Mouse (Mus musculus) embryonic facial prominence, embryonic 13.5 days (tissue): Measurements from ENCODE around the gene Pmvk. TPM values are rescaled to one million over a fixed set of nuclear protein-coding genes. Genes with fewer than 3 reads are reported as not detected.

Experiments
- ATAC-seq: fragments of 200-750 bp; cut with Nextera tagmentation; 2 replicates; pipeline ENCODE4 v1.8.0; 2017; ENCODE audit warnings: low read depth; ENCODE audit not compliant: insufficient number of reproducible peaks, insufficient read depth, low FRiP score, low TSS enrichment
- H3K27ac ChIP-seq: fragments of 300-500 bp; sonication (generic); 2 replicates; pipeline ENCODE4 v1.5.1; 2015; ENCODE audit warnings: moderate library complexity, mild to moderate bottlenecking, inconsistent platforms
- H3K27me3 ChIP-seq: fragments of 300-500 bp; sonication (generic); 2 replicates; pipeline ENCODE4 v1.6.1; 2015; ENCODE audit warnings: mild to moderate bottlenecking, inconsistent platforms
- H3K36me3 ChIP-seq: fragments of 300-500 bp; sonication (generic); 2 replicates; pipeline ENCODE4 v1.6.1; 2015; ENCODE audit warnings: mild to moderate bottlenecking, inconsistent platforms
- H3K4me1 ChIP-seq: fragments of 300-500 bp; sonication (generic); 2 replicates; pipeline ENCODE4 v1.6.1; 2015; ENCODE audit warnings: inconsistent platforms
- H3K4me2 ChIP-seq: fragments of 300-500 bp; sonication (generic); 2 replicates; pipeline ENCODE4 v1.6.1; 2015; ENCODE audit warnings: moderate library complexity, mild to moderate bottlenecking, inconsistent platforms
- H3K4me3 ChIP-seq: fragments of 300-500 bp; sonication (generic); 2 replicates; pipeline ENCODE4 v1.5.1; 2015; ENCODE audit warnings: mild to moderate bottlenecking, inconsistent platforms
- H3K9ac ChIP-seq: fragments of 300-500 bp; sonication (generic); 2 replicates; pipeline ENCODE4 v1.6.1; 2015; ENCODE audit warnings: mild to moderate bottlenecking, inconsistent platforms
- H3K9me3 ChIP-seq: fragments of 300-500 bp; sonication (generic); 2 replicates; pipeline ENCODE4 v1.6.1; 2016; ENCODE audit warnings: inconsistent platforms
- WGBS: fragments of 180-500 bp; shearing (Covaris S2); methylation state at CpG from one replicate; pipeline ENCODE4 v1.1.7; 2015; ENCODE audit warnings: mixed read lengths; 5-methylcytosine and 5-hydroxymethylcytosine counted together
- polyA plus RNA-seq: library from polyadenylated mRNA; unstranded; fragments of >200 nt; fragmentation: Nextera tagmentation; extraction: Ambion mirVana; gene quantifications from 2 replicates; pipeline ENCODE4 v1.2.1, GENCODE M21; 2015

The Pmvk gene
- polyA plus RNA-seq, 1 experiment from 2014 or later: 57.5 TPM

- no peaks in the 10 kb centered on the region for H3K27me3 ChIP-seq
- H3K4me2 ChIP-seq: peak within 1 kb of the TSS; percentile 76
- H3K9me3 ChIP-seq: no peaks in the 10 kb centered on the region
- peak within 1 kb of the TSS; percentile 98 for H3K9ac ChIP-seq
- peak within 1 kb of the TSS; percentile 99 for H3K4me3 ChIP-seq
- 2% methylated on average over 68 of the region's 68 CpGs for WGBS
- H3K27ac ChIP-seq: peak within 1 kb of the TSS; percentile 95
- H3K4me1 ChIP-seq: peaks cover 23% of the 10 kb centered on the region
- peaks cover 62% of the 10 kb centered on the region for H3K36me3 ChIP-seq
- peak; percentile 95 for ATAC-seq
These were observed 23.9 kb upstream of the Pmvk start, which contains the start of gene Pygo2 for GRCm38 (mm10) chr3:89430171-89431159. TSS of gene Pygo2 (plus strand) at chr3:89430214.

- Histone ChIP-seq H3K27ac (no peak overlapping the region), H3K9me3 (no peaks in the 10 kb centered on the region), H3K4me1 (peaks cover 36% of the 10 kb centered on the region), H3K4me2 (no peak overlapping the region), H3K27me3 (no peaks in the 10 kb centered on the region), H3K9ac (no peak overlapping the region), H3K36me3 (peaks cover 43% of the 10 kb centered on the region), H3K4me3 (no peak overlapping the region)
- no peak for ATAC-seq
- 95% methylated on average over 8 of the region's 8 CpGs for WGBS
These were observed 21.7 kb upstream of the Pmvk start for GRCm38 (mm10) chr3:89432606-89433005.

GRCm38 (mm10) chr3:89434532-89434931 is 19.8 kb upstream of the Pmvk start:
- Histone ChIP-seq H3K9ac (no peak overlapping the region), H3K27me3 (no peaks in the 10 kb centered on the region), H3K4me3 (no peak overlapping the region), H3K4me1 (peaks cover 36% of the 10 kb centered on the region), H3K27ac (0 out of 2 replicates have a peak overlapping the region, but pooled peaks have one; percentile 51), H3K36me3 (peaks cover 34% of the 10 kb centered on the region), H3K4me2 (no peak overlapping the region), H3K9me3 (no peaks in the 10 kb centered on the region)
- WGBS: 84% methylated on average over 11 of the region's 11 CpGs
- ATAC-seq: no peak

- Histone ChIP-seq H3K4me2 (no peak overlapping the region), H3K36me3 (peaks cover 36% of the 10 kb centered on the region), H3K9me3 (no peaks in the 10 kb centered on the region), H3K4me1 (peaks cover 36% of the 10 kb centered on the region), H3K27me3 (no peaks in the 10 kb centered on the region), H3K4me3 (no peak overlapping the region), H3K27ac (peak overlapping the region; percentile 51; the same call in 1 of the 2 replicates), H3K9ac (no peak overlapping the region)
- ATAC-seq: no peak
- WGBS: 50% methylated on average over 7 of the region's 7 CpGs
These were observed 19.3 kb upstream of the Pmvk start for GRCm38 (mm10) chr3:89435041-89435440.

GRCm38 (mm10) chr3:89436176-89437113 is 17.9 kb upstream of the Pmvk start, which contains the start of gene Pbxip1:
TSS of gene Pbxip1 (plus strand) at chr3:89436706.
- Histone ChIP-seq H3K9me3 (no peaks in the 10 kb centered on the region), H3K9ac (peak within 1 kb of the TSS; percentile 75), H3K27ac (peak within 1 kb of the TSS; percentile 72), H3K4me3 (peak within 1 kb of the TSS; percentile 50), H3K4me1 (peaks cover 29% of the 10 kb centered on the region), H3K36me3 (peaks cover 38% of the 10 kb centered on the region), H3K4me2 (peak within 1 kb of the TSS; percentile 64), H3K27me3 (no peaks in the 10 kb centered on the region)
- ATAC-seq: peak; percentile 80
- 5% methylated on average over 16 of the region's 16 CpGs for WGBS

GRCm38 (mm10) chr3:89437269-89437668 is 17.1 kb upstream of the Pmvk start:
- Histone ChIP-seq H3K9me3 (no peaks in the 10 kb centered on the region), H3K9ac (peak overlapping the region; percentile 75), H3K4me3 (peak overlapping the region; percentile 50), H3K27me3 (no peaks in the 10 kb centered on the region), H3K4me1 (peaks cover 23% of the 10 kb centered on the region), H3K36me3 (peaks cover 34% of the 10 kb centered on the region), H3K27ac (peak overlapping the region; percentile 72), H3K4me2 (peak overlapping the region; percentile 64)
- no peak for ATAC-seq
- WGBS: 34% methylated on average over 5 of the region's 5 CpGs

GRCm38 (mm10) chr3:89440691-89441090 is 13.7 kb upstream of the Pmvk start:
- Histone ChIP-seq H3K27ac (no peak overlapping the region), H3K9ac (0 out of 2 replicates have a peak overlapping the region, but pooled peaks have one; percentile 16), H3K36me3 (peaks cover 16% of the 10 kb centered on the region; the same call in 1 of the 2 replicates), H3K4me3 (no peak overlapping the region), H3K9me3 (no peaks in the 10 kb centered on the region), H3K4me2 (no peak overlapping the region), H3K4me1 (peaks cover 12% of the 10 kb centered on the region), H3K27me3 (no peaks in the 10 kb centered on the region)
- ATAC-seq: no peak
- 90% methylated on average over 2 of the region's 2 CpGs for WGBS

- H3K36me3 ChIP-seq: peaks cover 34% of the 10 kb centered on the region
- 57% methylated on average over 13 of the region's 13 CpGs for WGBS
- 0 out of 2 replicates have a peak overlapping the region, but pooled peaks have one; percentile 27 for H3K9ac ChIP-seq
- H3K27ac ChIP-seq: no peak overlapping the region
- H3K4me2 ChIP-seq: no peak overlapping the region
- no peak for ATAC-seq
- peaks cover 14% of the 10 kb centered on the region for H3K4me1 ChIP-seq
- no peaks in the 10 kb centered on the region for H3K27me3 ChIP-seq
- H3K4me3 ChIP-seq: no peak overlapping the region
- 0 out of 2 replicates have a peak, but pooled peaks cover 2% of the 10 kb centered on the region for H3K9me3 ChIP-seq
These were observed 5.4 kb upstream of the Pmvk start for GRCm38 (mm10) chr3:89448720-89449537.

GRCm38 (mm10) chr3:89449541-89449940 is 4.8 kb upstream of the Pmvk start:
- Histone ChIP-seq H3K4me1 (peaks cover 14% of the 10 kb centered on the region), H3K27ac (no peak overlapping the region), H3K9ac (no peak overlapping the region), H3K36me3 (peaks cover 33% of the 10 kb centered on the region), H3K4me3 (no peak overlapping the region), H3K27me3 (no peaks in the 10 kb centered on the region), H3K4me2 (no peak overlapping the region), H3K9me3 (0 out of 2 replicates have a peak, but pooled peaks cover 2% of the 10 kb centered on the region)
- no peak for ATAC-seq
- WGBS: 47% methylated on average over 7 of the region's 7 CpGs

GRCm38 (mm10) chr3:89451916-89452315 is 2.4 kb upstream of the Pmvk start:
- H3K4me1 ChIP-seq: peaks cover 16% of the 10 kb centered on the region
- no peaks in the 10 kb centered on the region for H3K27me3 ChIP-seq
- 75% methylated on average over 1 of the region's 1 CpGs for WGBS
- peaks cover 16% of the 10 kb centered on the region for H3K36me3 ChIP-seq
- H3K4me3 ChIP-seq: no peak overlapping the region
- H3K9ac ChIP-seq: 0 out of 2 replicates have a peak overlapping the region, but pooled peaks have one; percentile 8
- H3K4me2 ChIP-seq: no peak overlapping the region
- H3K27ac ChIP-seq: no peak overlapping the region
- 0 out of 2 replicates have a peak, but pooled peaks cover 2% of the 10 kb centered on the region for H3K9me3 ChIP-seq
- no peak for ATAC-seq
